ENCODE assay signal across 9 mouse cellular contexts in the genomic region with DNA sequence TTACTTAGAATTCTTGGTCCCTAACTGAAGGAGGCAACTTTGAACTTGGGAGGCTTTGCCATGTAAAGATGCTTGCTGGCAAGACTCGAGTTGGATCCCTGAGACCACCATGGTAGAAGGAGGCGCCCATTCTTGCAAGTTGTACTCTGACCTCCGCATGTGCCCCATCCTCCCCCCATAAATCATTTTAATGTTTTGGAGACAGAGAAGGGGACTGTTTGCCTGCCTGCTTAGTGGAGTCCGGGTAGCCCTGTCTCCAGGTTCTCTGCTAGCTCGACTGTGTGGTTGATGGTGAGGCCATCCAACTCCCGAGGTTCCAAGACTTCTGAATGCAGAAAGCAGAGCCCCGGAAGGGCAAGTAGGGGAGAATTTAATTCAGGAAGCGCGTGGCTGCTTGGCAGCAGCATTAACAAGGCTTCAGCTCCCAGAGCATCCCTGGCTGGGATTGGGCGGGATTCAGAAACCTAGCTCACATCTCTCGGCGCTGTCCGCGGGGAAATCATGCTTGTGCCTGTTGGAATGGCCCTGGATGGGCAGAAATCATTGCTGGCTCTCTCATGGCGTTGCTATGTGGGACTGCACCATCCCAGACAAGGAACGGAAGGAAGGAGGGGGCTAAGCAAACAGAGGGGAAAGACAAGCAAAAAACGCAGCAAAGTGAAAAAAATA.
DNase-seq lines count a peak whose midpoint lies in the region; ATAC-seq and TF ChIP-seq lines count a peak whose summit lies in the region.
"Had no signal": no experiment of that assay in that cellular context is flagged by ENCODE, and none has a peak within 500 bp of the region (broad histone marks: within the 10 kb centered on the region; RNA-seq: fewer than 3 reads in every experiment).

No protein-coding gene starts in this region.

- H3K4me3 ChIP-seq in forebrain, postnatal 0 days (ENCODE audit: low read depth, low read length): no peak overlapping the region
- H3K4me3 ChIP-seq in forebrain, embryonic 10.5 days: no peak overlapping the region
- H3K4me3 ChIP-seq in limb, embryonic 15.5 days: no peak overlapping the region
- no peak overlapping the region for H3K4me3 ChIP-seq in layer of hippocampus, adult 2 months

- H3K9ac ChIP-seq in forebrain, postnatal 0 days: 0 out of 2 replicates have a peak overlapping the region, but pooled peaks have one; percentile 31
- no peak overlapping the region for H3K9ac ChIP-seq in limb, embryonic 15.5 days

- DNase-seq in forebrain, postnatal 0 days: peak; percentile 14
- no peak for DNase-seq in forebrain, embryonic 10.5 days (ENCODE audit: extremely low spot score, low spot score)
- DNase-seq in retina, postnatal 1 day: peak; percentile 15
- no peak for DNase-seq in retina, embryonic 14.5 days (ENCODE audit: low spot score)
- DNase-seq in layer of hippocampus, adult 2 months (ENCODE audit: low spot score in 2 of 2): no peak
- no peak for DNase-seq in layer of hippocampus, postnatal 25 days (ENCODE audit: extremely low spot score in 1 of 2, low spot score in 1 of 2)

- ATAC-seq in forebrain, postnatal 0 days: peak; percentile 14; the same call in 1 of the 2 replicates
- ATAC-seq in limb, embryonic 15.5 days (ENCODE audit: insufficient number of reproducible peaks, low FRiP score, low TSS enrichment, low read depth): no peak
- no peak for ATAC-seq in erythroid progenitor cell, adult 5-6 weeks (replicated peaks; ENCODE audit: low FRiP score, poor library complexity, severe bottlenecking)

- no peaks in the 10 kb centered on the region for H3K4me1 ChIP-seq in forebrain, postnatal 0 days (ENCODE audit: insufficient read depth)
- peaks cover 18% of the 10 kb centered on the region for H3K4me1 ChIP-seq in forebrain, embryonic 10.5 days
- peaks cover 8% of the 10 kb centered on the region for H3K4me1 ChIP-seq in limb, embryonic 15.5 days

- H3K9me3 ChIP-seq in forebrain, postnatal 0 days (ENCODE audit: low read length): no peaks in the 10 kb centered on the region
- H3K9me3 ChIP-seq in forebrain, embryonic 10.5 days: no peaks in the 10 kb centered on the region
- no peaks in the 10 kb centered on the region for H3K9me3 ChIP-seq in limb, embryonic 15.5 days

- no peak for TF ChIP-seq CTCF in forebrain, postnatal 0 days (IDR thresholded peaks at IDR 0.05; ENCODE audit: low read depth)
- TF ChIP-seq CTCF in layer of hippocampus, adult 2 months (conservative IDR thresholded peaks at IDR 0.05): no peak

- no peaks in the 10 kb centered on the region for H3K27me3 ChIP-seq in forebrain, postnatal 0 days (ENCODE audit: insufficient read depth, low read length)
- no peaks in the 10 kb centered on the region for H3K27me3 ChIP-seq in forebrain, embryonic 10.5 days (ENCODE audit: poor library complexity, severe bottlenecking)
- H3K27me3 ChIP-seq in limb, embryonic 15.5 days: no peaks in the 10 kb centered on the region; the same call in 1 of the 2 replicates
- H3K27me3 ChIP-seq: CH12.LX had no signal

- WGBS in forebrain, postnatal 0 days: 55% methylated on average over 17 of the region's 17 CpGs
- WGBS in forebrain, embryonic 10.5 days: 66% methylated on average over 17 of the region's 17 CpGs
- WGBS in limb, embryonic 15.5 days: 15% methylated on average over 17 of the region's 17 CpGs

- H3K36me3 ChIP-seq in forebrain, postnatal 0 days (ENCODE audit: insufficient read depth): no peaks in the 10 kb centered on the region
- H3K36me3 ChIP-seq in forebrain, embryonic 10.5 days (replicated peaks): no peaks in the 10 kb centered on the region
- H3K36me3 ChIP-seq in limb, embryonic 15.5 days: no peaks in the 10 kb centered on the region

- H3K4me2 ChIP-seq in forebrain, postnatal 0 days (ENCODE audit: low read depth): peak overlapping the region; percentile 19; the same call in 1 of the 2 replicates
- H3K4me2 ChIP-seq in limb, embryonic 15.5 days: peak overlapping the region; percentile 31

- H3K27ac ChIP-seq in forebrain, postnatal 0 days (ENCODE audit: low read depth, low read length): no peak overlapping the region
- H3K27ac ChIP-seq in forebrain, embryonic 10.5 days: no peak overlapping the region
- H3K27ac ChIP-seq in limb, embryonic 15.5 days: no peak overlapping the region
- H3K27ac ChIP-seq in layer of hippocampus, adult 2 months: no peak overlapping the region

Comparison
In these comparisons a context has a peak if more than half of its experiments do, and no peak if none do; other contexts are left out.
1. DNase-seq: peak in forebrain, postnatal 0 days (single experiment) and retina, postnatal 1 day (single experiment); none in forebrain, embryonic 10.5 days (single experiment), retina, embryonic 14.5 days (single experiment), layer of hippocampus, adult 2 months (0 of 2) and layer of hippocampus, postnatal 25 days (0 of 2).